ENCODE assay signal across 28 mouse cellular contexts in genomic region chr2:115808376-115808775, GRCm38 (mm10).
DNase-seq lines count a peak whose midpoint lies in the region; ATAC-seq and TF ChIP-seq lines count a peak whose summit lies in the region.
"Had no signal": no experiment of that assay in that cellular context is flagged by ENCODE, and none has a peak within 500 bp of the region (broad histone marks: within the 10 kb centered on the region; RNA-seq: fewer than 3 reads in every experiment).

No protein-coding gene starts in this region.

- H3K4me1 ChIP-seq in kidney, embryonic 16.5 days (ENCODE audit: insufficient read depth, low read length), result peaks cover 11% of the 10 kb centered on the region; the same call in 1 of the 2 replicates
- peaks cover 3% of the 10 kb centered on the region; the same call in 1 of the 2 replicates for H3K4me1 ChIP-seq in kidney, postnatal 0 days (replicated peaks; ENCODE audit: insufficient read depth, low read length)
- H3K4me1 ChIP-seq: liver, embryonic 15.5 days had no signal

- H3K36me3 ChIP-seq in kidney, embryonic 16.5 days (ENCODE audit: insufficient read depth, low read length), result no peaks in the 10 kb centered on the region
- H3K36me3 ChIP-seq in kidney, postnatal 0 days (ENCODE audit: insufficient read depth, low read length), result no peaks in the 10 kb centered on the region
- H3K36me3 ChIP-seq: embryonic facial prominence, embryonic 13.5 days; forebrain, embryonic 10.5 days; forebrain, embryonic 15.5 days; hindbrain, embryonic 12.5 days; intestine, embryonic 15.5 days; limb, embryonic 12.5 days; liver, embryonic 15.5 days; lung, embryonic 15.5 days had no signal

- no peak for TF ChIP-seq CTCF in kidney, postnatal 0 days (IDR thresholded peaks at IDR 0.05; ENCODE audit: low read depth)

- no peaks in the 10 kb centered on the region for H3K9me3 ChIP-seq in kidney, embryonic 16.5 days (ENCODE audit: low read length)
- no peaks in the 10 kb centered on the region for H3K9me3 ChIP-seq in kidney, postnatal 0 days (replicated peaks; ENCODE audit: low read length)
- H3K9me3 ChIP-seq: embryonic facial prominence, embryonic 13.5 days; forebrain, embryonic 10.5 days; forebrain, embryonic 15.5 days; hindbrain, embryonic 12.5 days; intestine, embryonic 15.5 days; limb, embryonic 12.5 days; liver, embryonic 15.5 days; lung, embryonic 15.5 days had no signal

- H3K9ac ChIP-seq in kidney, embryonic 16.5 days (replicated peaks; ENCODE audit: low read length), result no peak overlapping the region
- no peak overlapping the region for H3K9ac ChIP-seq in kidney, postnatal 0 days (ENCODE audit: low read depth, low read length)
- H3K9ac ChIP-seq: embryonic facial prominence, embryonic 13.5 days; forebrain, embryonic 15.5 days; hindbrain, embryonic 12.5 days; intestine, embryonic 15.5 days; limb, embryonic 12.5 days; liver, embryonic 15.5 days; lung, embryonic 15.5 days had no signal

- WGBS in kidney, embryonic 16.5 days, result 36% methylated on average over 4 of the region's 4 CpGs
- 41% methylated on average over 4 of the region's 4 CpGs for WGBS in kidney, postnatal 0 days

- H3K27ac ChIP-seq in kidney, embryonic 16.5 days (ENCODE audit: low read length), result no peak overlapping the region
- H3K27ac ChIP-seq in kidney, postnatal 0 days, result no peak overlapping the region
- H3K27ac ChIP-seq: embryonic facial prominence, embryonic 13.5 days; forebrain, embryonic 10.5 days; forebrain, embryonic 15.5 days; hindbrain, embryonic 12.5 days; hindbrain, postnatal 0 days; intestine, embryonic 15.5 days; left cerebral cortex, adult 2 months; limb, embryonic 12.5 days; liver, embryonic 15.5 days; lung, embryonic 15.5 days had no signal

- DNase-seq in embryo, embryonic 10 days (ENCODE audit: low spot score), result peak; percentile 42
- no peak for DNase-seq in embryo, embryonic 11 days
- DNase-seq in kidney, adult 11 months, result peak; percentile 50
- DNase-seq in kidney, postnatal 0 days (ENCODE audit: low spot score), result peak; percentile 32
- DNase-seq in kidney, postnatal 36 days, result peak; percentile 21 to 68
- DNase-seq in layer of hippocampus, postnatal 36 days, result no peak
- DNase-seq: adrenal gland, postnatal 14 days; cerebellum, adult 2 months; cerebellum, postnatal 14 days; gastrocnemius, postnatal 25 days; heart, postnatal 36 days; lung, postnatal 36 days; right cerebral cortex, postnatal 25 days; thymus, postnatal 14 days had no signal

- no peak for ATAC-seq in kidney, embryonic 16.5 days (ENCODE audit: low FRiP score, low TSS enrichment)
- ATAC-seq in kidney, postnatal 0 days (replicated peaks; ENCODE audit: low FRiP score, low read depth), result no peak
- ATAC-seq: forebrain, embryonic 15.5 days; hindbrain, postnatal 0 days; intestine, embryonic 15.5 days; midbrain, embryonic 16.5 days had no signal

- no peak overlapping the region for H3K4me2 ChIP-seq in kidney, embryonic 16.5 days (replicated peaks; ENCODE audit: low read depth, low read length)
- no peak overlapping the region for H3K4me2 ChIP-seq in kidney, postnatal 0 days (ENCODE audit: low read length)
- H3K4me2 ChIP-seq: embryonic facial prominence, embryonic 13.5 days; forebrain, embryonic 15.5 days; heart, embryonic 11.5 days; hindbrain, embryonic 12.5 days; intestine, embryonic 15.5 days; limb, embryonic 12.5 days; liver, embryonic 15.5 days; lung, embryonic 15.5 days; midbrain, embryonic 11.5 days had no signal

- no peaks in the 10 kb centered on the region for H3K27me3 ChIP-seq in kidney, embryonic 16.5 days (ENCODE audit: insufficient read depth, low read length)
- no peaks in the 10 kb centered on the region for H3K27me3 ChIP-seq in kidney, postnatal 0 days (ENCODE audit: insufficient read depth, low read length)
- H3K27me3 ChIP-seq: forebrain, embryonic 15.5 days; hindbrain, embryonic 12.5 days; intestine, embryonic 15.5 days; limb, embryonic 12.5 days; liver, embryonic 15.5 days; lung, embryonic 15.5 days had no signal

- H3K4me3 ChIP-seq in kidney, embryonic 16.5 days (ENCODE audit: low read length), result no peak overlapping the region
- no peak overlapping the region for H3K4me3 ChIP-seq in kidney, postnatal 0 days (replicated peaks; ENCODE audit: low read depth, low read length)
- H3K4me3 ChIP-seq: embryonic facial prominence, embryonic 13.5 days; forebrain, embryonic 10.5 days; forebrain, embryonic 15.5 days; hindbrain, embryonic 12.5 days; intestine, embryonic 15.5 days; left cerebral cortex, adult 2 months; limb, embryonic 12.5 days; liver, embryonic 15.5 days; lung, embryonic 15.5 days had no signal

Comparison
In these comparisons a context has a peak if more than half of its experiments do, and no peak if none do; other contexts are left out.
1. DNase-seq: peak in embryo, embryonic 10 days (single experiment), kidney, adult 11 months (single experiment), kidney, postnatal 0 days (single experiment) and kidney, postnatal 36 days (2 of 2); none in embryo, embryonic 11 days (single experiment) and layer of hippocampus, postnatal 36 days (0 of 2).